Comparison of ENCODE assay signal across 11 mouse cellular contexts in genomic region chr8:47787705-47788104, GRCm38 (mm10). TPM values are rescaled to one million over a fixed set of nuclear protein-coding genes. Genes with fewer than 3 reads are reported as not detected.
DNase-seq lines count a peak whose midpoint lies in the region; ATAC-seq lines count a peak whose summit lies in the region.
"Had no signal": no experiment of that assay in that cellular context is flagged by ENCODE, and none has a peak within 500 bp of the region (broad histone marks: within the 10 kb centered on the region; RNA-seq: fewer than 3 reads in every experiment).

No protein-coding gene starts in this region.

- H3K36me3 ChIP-seq in limb, embryonic 13.5 days, result no peaks in the 10 kb centered on the region

- peak; percentile 66 for DNase-seq in MN1 (ENCODE audit: low spot score)
- peak; percentile 84 for DNase-seq in adrenal gland, adult 2 months
- DNase-seq in forelimb bud, embryonic 11.5 days (ENCODE audit: low read depth, low spot score), result peak; percentile 64
- no peak for DNase-seq in left cerebral cortex, postnatal 4 days
- DNase-seq in thymus, postnatal 14 days, result no peak
- DNase-seq in T-cell, adult 2 months (ENCODE audit: low spot score), result no peak
- DNase-seq: kidney, adult 2 months; lung, postnatal 36 days had no signal

- no peak overlapping the region for H3K9ac ChIP-seq in limb, embryonic 13.5 days

- H3K9me3 ChIP-seq in limb, embryonic 13.5 days, result no peaks in the 10 kb centered on the region; the same call in 1 of the 2 replicates

- H3K4me2 ChIP-seq in limb, embryonic 13.5 days (replicated peaks), result peak overlapping the region; percentile 23

- intact Hi-C loops in left cerebral cortex, postnatal 4 days (cut with DNase I), result no loop called here

- peaks cover 8% of the 10 kb centered on the region; the same call in 1 of the 2 replicates for H3K4me1 ChIP-seq in limb, embryonic 13.5 days

- no peak overlapping the region for H3K27ac ChIP-seq in limb, embryonic 13.5 days

- 45% methylated on average over 10 of the region's 10 CpGs for WGBS in limb, embryonic 13.5 days

- H3K4me3 ChIP-seq in limb, embryonic 13.5 days, result no peak overlapping the region

- no peak for ATAC-seq in limb, embryonic 13.5 days (ENCODE audit: low FRiP score, low read depth)
- ATAC-seq in activated CD4-positive, CD25-positive, alpha-beta regulatory T cell, adult 4 months, result no peak

- no peaks in the 10 kb centered on the region for H3K27me3 ChIP-seq in limb, embryonic 13.5 days

RNA-seq across cellular contexts. Expression of gene Cldn24, which starts 34.2 kb away (rescaled TPM):
- total RNA-seq in adrenal gland, adult 2 months (2021), result not detected
- polyA plus RNA-seq in adrenal gland, adult 2 months (2012; rRNA removed), result not detected in 2 replicates
- polyA plus RNA-seq in limb, embryonic 13.5 days (2015; fragmentation: Nextera tagmentation; extraction: Ambion mirVana), result not detected in 2 replicates
- not detected for total RNA-seq in left cerebral cortex, postnatal 4 days (2021)
- polyA plus RNA-seq in activated CD4-positive, CD25-positive, alpha-beta regulatory T cell, adult 4 months (2017; shearing (Covaris generic)), result not detected
- polyA plus RNA-seq: cortical plate, adult 2 months; kidney, adult 2 months had no signal

RNA-seq across cellular contexts. Expression of gene Cldn22, which starts 36.6 kb away (rescaled TPM):
- total RNA-seq in adrenal gland, adult 2 months (2021), result 1 to 10 TPM; 1.8 to 3.6 TPM
- 2.9 and 6.2 TPM in 2 replicates for polyA plus RNA-seq in adrenal gland, adult 2 months (2012; rRNA removed)
- not detected in 2 replicates for polyA plus RNA-seq in limb, embryonic 13.5 days (2015; fragmentation: Nextera tagmentation; extraction: Ambion mirVana)
- total RNA-seq in left cerebral cortex, postnatal 4 days (2021), result not detected
- polyA plus RNA-seq in activated CD4-positive, CD25-positive, alpha-beta regulatory T cell, adult 4 months (2017; shearing (Covaris generic)), result under 1 TPM in 1 of 2 experiments, not detected in 1; 0.89 TPM

Comparison
In these comparisons a context has a peak if more than half of its experiments do, and no peak if none do; other contexts are left out.
1. DNase-seq: peak in MN1 (single experiment), adrenal gland, adult 2 months (single experiment) and forelimb bud, embryonic 11.5 days (single experiment); none in left cerebral cortex, postnatal 4 days (single experiment), thymus, postnatal 14 days (single experiment) and T-cell, adult 2 months (single experiment).